Mouse (Mus musculus) hindbrain, postnatal 0 days (tissue): ENCODE results near the gene Myl4. TPM values are rescaled to one million over a fixed set of nuclear protein-coding genes. Genes with fewer than 3 reads are reported as not detected.
A peak's percentile ranks its signal among the peaks of the same experiment; 100 is the strongest.

Source experiments
- ATAC-seq: fragments of 200-750 bp; cut with Nextera tagmentation; 2 replicates; pipeline ENCODE4 v1.8.0; 2017; ENCODE audit warnings: mild to moderate bottlenecking, moderate TSS enrichment, moderate library complexity
- DNase-seq: peaks from one replicate; pipeline ENCODE4 v3.0.0-alpha.2; 2015; ENCODE audit warnings: low spot score
- H3K27ac ChIP-seq: fragments of 300-500 bp; sonication (generic); 2 replicates; pipeline ENCODE4 v1.5.1; 2014; ENCODE audit warnings: mild to moderate bottlenecking
- H3K27me3 ChIP-seq: fragments of 300-500 bp; sonication (generic); 2 replicates; pipeline ENCODE4 v1.6.1; 2014; ENCODE audit warnings: low read length, mixed read lengths; ENCODE audit not compliant: insufficient read depth
- H3K36me3 ChIP-seq: fragments of 300-500 bp; sonication (generic); 2 replicates; pipeline ENCODE4 v1.6.1; 2014; ENCODE audit warnings: low read length, mixed read lengths; ENCODE audit not compliant: insufficient read depth
- H3K4me1 ChIP-seq: fragments of 300-500 bp; sonication (generic); 2 replicates; pipeline ENCODE4 v1.6.1; 2014; ENCODE audit warnings: antibody characterized with exemption, low read length, mixed read lengths; ENCODE audit not compliant: insufficient read depth
- H3K4me2 ChIP-seq: fragments of 300-500 bp; sonication (generic); 2 replicates; pipeline ENCODE4 v1.6.1; 2014; ENCODE audit warnings: low read depth, mild to moderate bottlenecking, low read length, moderate library complexity, mixed read lengths
- H3K4me3 ChIP-seq: fragments of 300-500 bp; sonication (generic); 2 replicates; pipeline ENCODE4 v1.5.1; 2014; ENCODE audit warnings: low read length
- H3K9ac ChIP-seq: fragments of 300-500 bp; sonication (generic); replicated peaks from 2 replicates; pipeline ENCODE4 v1.6.1; 2014; ENCODE audit warnings: mild to moderate bottlenecking, low read length, moderate library complexity, mixed read lengths
- H3K9me3 ChIP-seq: fragments of 300-500 bp; sonication (generic); 2 replicates; pipeline ENCODE4 v1.6.1; 2016; ENCODE audit warnings: low read length, mixed read lengths
- CTCF ChIP-seq: IDR thresholded peaks from 2 replicates; pipeline ENCODE4 v1.5.1; 2016; ENCODE audit warnings: antibody characterized with exemption, control low read depth, low read depth
- WGBS: fragments of 180-500 bp; shearing (Covaris S2); extraction: QIAGEN DNeasy Blood & Tissue Kit; methylation state at CpG from one replicate; pipeline ENCODE4 v1.1.7; 2014; 5-methylcytosine and 5-hydroxymethylcytosine counted together
- polyA plus RNA-seq: library from polyadenylated mRNA; unstranded; fragments of >200 nt; fragmentation: Nextera tagmentation; extraction: Ambion mirVana; gene quantifications from 2 replicates; pipeline ENCODE4 v1.2.1, GENCODE M21; 2015
- total RNA-seq: library from RNA; depleted of rRNA; stranded (reverse); fragments of >200 nt; gene quantifications from 2 replicates; pipeline ENCODE4 v1.2.3, GENCODE M21; 2014

Myl4 gene
- total and polyA plus RNA-seq, 2 experiments from 2014 or later, result 1.2 to 5.6 TPM

GRCm38 (mm10) chr11:104619084-104620022 lies 68.9 kb downstream of the Myl4 start:
- TF ChIP-seq CTCF, result no peak
- no peak overlapping the region for H3K4me3 ChIP-seq
- no peak overlapping the region for H3K27ac ChIP-seq
- no peaks in the 10 kb centered on the region for H3K27me3 ChIP-seq
- no peak overlapping the region for H3K4me2 ChIP-seq
- 41% methylated on average over 13 of the region's 13 CpGs for WGBS
- H3K9me3 ChIP-seq, result no peaks in the 10 kb centered on the region
- no peaks in the 10 kb centered on the region for H3K36me3 ChIP-seq
- ATAC-seq (peak; percentile 66; the same call in 1 of the 2 replicates), DNase-seq (peak; percentile 40)
- no peak overlapping the region for H3K9ac ChIP-seq
- H3K4me1 ChIP-seq, result no peaks in the 10 kb centered on the region

- Histone ChIP-seq H3K4me2 (no peak overlapping the region), H3K4me3 (no peak overlapping the region), H3K9ac (no peak overlapping the region), H3K36me3 (no peaks in the 10 kb centered on the region), H3K9me3 (no peaks in the 10 kb centered on the region), H3K27me3 (no peaks in the 10 kb centered on the region), H3K27ac (no peak overlapping the region), H3K4me1 (no peaks in the 10 kb centered on the region)
- ATAC-seq, result no peak
- 43% methylated on average over 12 of the region's 12 CpGs for WGBS
- no peak for TF ChIP-seq CTCF
- DNase-seq, result no peak
These were observed 71.8 kb downstream of the Myl4 start for GRCm38 (mm10) chr11:104622040-104622962.

- no peak for TF ChIP-seq CTCF
- Histone ChIP-seq H3K36me3 (no peaks in the 10 kb centered on the region), H3K27ac (no peak overlapping the region), H3K27me3 (no peaks in the 10 kb centered on the region), H3K9ac (no peak overlapping the region), H3K9me3 (no peaks in the 10 kb centered on the region), H3K4me1 (no peaks in the 10 kb centered on the region), H3K4me2 (no peak overlapping the region), H3K4me3 (no peak overlapping the region)
- no peak for ATAC-seq
- WGBS, result 51% methylated on average over 6 of the region's 6 CpGs
- DNase-seq, result no peak
These were observed 74.4 kb downstream of the Myl4 start for GRCm38 (mm10) chr11:104624791-104625391.

GRCm38 (mm10) chr11:104625453-104626402 lies 75.3 kb downstream of the Myl4 start:
- H3K4me2 ChIP-seq, result no peak overlapping the region
- no peak for TF ChIP-seq CTCF
- H3K4me3 ChIP-seq, result no peak overlapping the region
- DNase-seq, result peak; percentile 54
- H3K9ac ChIP-seq, result no peak overlapping the region
- H3K27ac ChIP-seq, result no peak overlapping the region
- peak; percentile 46 for ATAC-seq
- no peaks in the 10 kb centered on the region for H3K9me3 ChIP-seq
- no peaks in the 10 kb centered on the region for H3K4me1 ChIP-seq
- no peaks in the 10 kb centered on the region for H3K27me3 ChIP-seq
- WGBS, result 47% methylated on average over 12 of the region's 12 CpGs
- no peaks in the 10 kb centered on the region for H3K36me3 ChIP-seq

GRCm38 (mm10) chr11:104626635-104627034 lies 76.2 kb downstream of the Myl4 start:
- no peak overlapping the region for H3K4me2 ChIP-seq
- no peak for TF ChIP-seq CTCF
- DNase-seq (no peak), ATAC-seq (no peak)
- no peaks in the 10 kb centered on the region for H3K4me1 ChIP-seq
- H3K36me3 ChIP-seq, result no peaks in the 10 kb centered on the region
- H3K27ac ChIP-seq, result no peak overlapping the region
- H3K27me3 ChIP-seq, result no peaks in the 10 kb centered on the region
- no peaks in the 10 kb centered on the region for H3K9me3 ChIP-seq
- H3K9ac ChIP-seq, result no peak overlapping the region
- no peak overlapping the region for H3K4me3 ChIP-seq
